Mouse (Mus musculus) liver, embryonic 16.5 days (tissue): ENCODE data around the gene Rab3gap1. TPM values are rescaled to one million over a fixed set of nuclear protein-coding genes. Genes with fewer than 3 reads are reported as not detected.

Experiments
- ATAC-seq: fragments of 200-750 bp; cut with Nextera tagmentation; 2 replicates; pipeline ENCODE4 v1.8.0; 2017; ENCODE audit warnings: low read depth, mild to moderate bottlenecking, moderate number of reproducible peaks, moderate library complexity
- H3K27ac ChIP-seq: fragments of 300-500 bp; sonication (generic); 2 replicates; pipeline ENCODE4 v1.5.1; 2014; ENCODE audit warnings: mild to moderate bottlenecking, low read length
- H3K27me3 ChIP-seq: fragments of 300-500 bp; sonication (generic); 2 replicates; pipeline ENCODE4 v1.6.1; 2014; ENCODE audit warnings: low read depth, low read length, mixed read lengths; ENCODE audit not compliant: control insufficient read depth, insufficient read depth
- H3K36me3 ChIP-seq: fragments of 300-500 bp; sonication (generic); 2 replicates; pipeline ENCODE4 v1.6.1; 2014; ENCODE audit warnings: mild to moderate bottlenecking; ENCODE audit not compliant: control insufficient read depth, insufficient read depth
- H3K4me1 ChIP-seq: fragments of 300-500 bp; sonication (generic); 2 replicates; pipeline ENCODE4 v1.6.1; 2014; ENCODE audit warnings: low read depth, low read length, mixed read lengths; ENCODE audit not compliant: control insufficient read depth
- H3K4me2 ChIP-seq: fragments of 300-500 bp; sonication (generic); 2 replicates; pipeline ENCODE4 v1.6.1; 2014; ENCODE audit warnings: low read depth, low read length, mixed read lengths
- H3K4me3 ChIP-seq: fragments of 300-500 bp; sonication (generic); 2 replicates; pipeline ENCODE4 v1.5.1; 2014; ENCODE audit warnings: low read depth, mild to moderate bottlenecking, low read length
- H3K9ac ChIP-seq: fragments of 300-500 bp; sonication (generic); 2 replicates; pipeline ENCODE4 v1.6.1; 2014; ENCODE audit warnings: low read depth, low read length
- H3K9me3 ChIP-seq: fragments of 300-500 bp; sonication (generic); replicated peaks from 2 replicates; pipeline ENCODE4 v1.6.1; 2016; ENCODE audit warnings: low read length; ENCODE audit not compliant: control insufficient read depth
- WGBS: fragments of 180-500 bp; shearing (Covaris S2); extraction: QIAGEN DNeasy Blood & Tissue Kit; methylation state at CpG from one replicate; pipeline ENCODE4 v1.1.7; 2014; ENCODE audit not compliant: insufficient replicate concordance; 5-methylcytosine and 5-hydroxymethylcytosine counted together
- polyA plus RNA-seq: library from polyadenylated mRNA; unstranded; fragments of >200 nt; fragmentation: Nextera tagmentation; extraction: Ambion mirVana; gene quantifications from 2 replicates; pipeline ENCODE4 v1.2.1, GENCODE M21; 2015

Rab3gap1 gene
- polyA plus RNA-seq, 1 experiment from 2014 or later: 9.3 TPM

- no peak overlapping the region for H3K27ac ChIP-seq
- no peak overlapping the region for H3K4me3 ChIP-seq
- H3K4me1 ChIP-seq: no peaks in the 10 kb centered on the region
- WGBS: 83% methylated on average over 2 of the region's 2 CpGs
- peaks cover 13% of the 10 kb centered on the region for H3K36me3 ChIP-seq
- H3K4me2 ChIP-seq: no peak overlapping the region
- H3K27me3 ChIP-seq: no peaks in the 10 kb centered on the region
- H3K9ac ChIP-seq: no peak overlapping the region
- ATAC-seq: no peak
- no peaks in the 10 kb centered on the region for H3K9me3 ChIP-seq
Observed at GRCm38 (mm10) chr1:127904774-127905385, 36.3 kb downstream of the Rab3gap1 start.

- 78% methylated on average over 4 of the region's 4 CpGs for WGBS
- Histone ChIP-seq H3K4me2 (no peak overlapping the region), H3K27ac (no peak overlapping the region), H3K9ac (no peak overlapping the region), H3K27me3 (no peaks in the 10 kb centered on the region), H3K4me1 (no peaks in the 10 kb centered on the region), H3K36me3 (no peaks in the 10 kb centered on the region; the same call in 1 of the 2 replicates), H3K9me3 (no peaks in the 10 kb centered on the region), H3K4me3 (no peak overlapping the region)
- ATAC-seq: no peak
Observed at GRCm38 (mm10) chr1:127913116-127913515, 44.5 kb downstream of the Rab3gap1 start.

GRCm38 (mm10) chr1:127915316-127915715 is 46.7 kb downstream of the Rab3gap1 start:
- Histone ChIP-seq H3K9ac (no peak overlapping the region), H3K9me3 (no peaks in the 10 kb centered on the region), H3K27ac (no peak overlapping the region), H3K36me3 (no peaks in the 10 kb centered on the region; the same call in 1 of the 2 replicates), H3K4me2 (no peak overlapping the region), H3K4me3 (no peak overlapping the region), H3K4me1 (no peaks in the 10 kb centered on the region), H3K27me3 (no peaks in the 10 kb centered on the region)
- ATAC-seq: no peak
- WGBS: 77% methylated on average over 6 of the region's 6 CpGs

GRCm38 (mm10) chr1:127915802-127916201 is 47.2 kb downstream of the Rab3gap1 start:
- no peak overlapping the region for H3K27ac ChIP-seq
- H3K4me2 ChIP-seq: no peak overlapping the region
- H3K36me3 ChIP-seq: no peaks in the 10 kb centered on the region; the same call in 1 of the 2 replicates
- no peaks in the 10 kb centered on the region for H3K4me1 ChIP-seq
- no peaks in the 10 kb centered on the region for H3K9me3 ChIP-seq
- H3K9ac ChIP-seq: no peak overlapping the region
- H3K4me3 ChIP-seq: no peak overlapping the region
- no peaks in the 10 kb centered on the region for H3K27me3 ChIP-seq
- ATAC-seq: no peak
- 63% methylated on average over 1 of the region's 1 CpGs for WGBS

GRCm38 (mm10) chr1:127933405-127933804 is 64.8 kb downstream of the Rab3gap1 start:
- Histone ChIP-seq H3K36me3 (peaks cover 23% of the 10 kb centered on the region), H3K9ac (no peak overlapping the region), H3K27ac (no peak overlapping the region), H3K9me3 (no peaks in the 10 kb centered on the region), H3K4me1 (no peaks in the 10 kb centered on the region), H3K4me2 (no peak overlapping the region), H3K27me3 (no peaks in the 10 kb centered on the region), H3K4me3 (no peak overlapping the region)
- 60% methylated on average over 2 of the region's 2 CpGs for WGBS
- ATAC-seq: peak; percentile 67

GRCm38 (mm10) chr1:127934322-127934721 is 65.7 kb downstream of the Rab3gap1 start:
- Histone ChIP-seq H3K27ac (no peak overlapping the region), H3K4me3 (no peak overlapping the region), H3K36me3 (peaks cover 32% of the 10 kb centered on the region), H3K4me1 (no peaks in the 10 kb centered on the region), H3K4me2 (no peak overlapping the region), H3K9ac (no peak overlapping the region), H3K9me3 (no peaks in the 10 kb centered on the region), H3K27me3 (no peaks in the 10 kb centered on the region)
- 95% methylated on average over 5 of the region's 5 CpGs for WGBS
- ATAC-seq: no peak

GRCm38 (mm10) chr1:127937277-127937676 is 68.7 kb downstream of the Rab3gap1 start:
- H3K4me1 ChIP-seq: no peaks in the 10 kb centered on the region
- no peak overlapping the region for H3K4me2 ChIP-seq
- no peak overlapping the region for H3K4me3 ChIP-seq
- peaks cover 38% of the 10 kb centered on the region for H3K36me3 ChIP-seq
- no peak for ATAC-seq
- H3K27ac ChIP-seq: no peak overlapping the region
- no peaks in the 10 kb centered on the region for H3K9me3 ChIP-seq
- 76% methylated on average over 8 of the region's 8 CpGs for WGBS
- no peaks in the 10 kb centered on the region for H3K27me3 ChIP-seq
- no peak overlapping the region for H3K9ac ChIP-seq

GRCm38 (mm10) chr1:127942231-127942630 is 73.7 kb downstream of the Rab3gap1 start:
- no peaks in the 10 kb centered on the region for H3K27me3 ChIP-seq
- H3K4me3 ChIP-seq: no peak overlapping the region
- ATAC-seq: no peak
- H3K4me2 ChIP-seq: no peak overlapping the region
- H3K9ac ChIP-seq: no peak overlapping the region
- H3K27ac ChIP-seq: no peak overlapping the region
- WGBS: 82% methylated on average over 10 of the region's 10 CpGs
- H3K9me3 ChIP-seq: no peaks in the 10 kb centered on the region
- peaks cover 36% of the 10 kb centered on the region for H3K36me3 ChIP-seq
- no peaks in the 10 kb centered on the region for H3K4me1 ChIP-seq

GRCm38 (mm10) chr1:127943516-127943915 is 74.9 kb downstream of the Rab3gap1 start:
- no peak overlapping the region for H3K9ac ChIP-seq
- no peak overlapping the region for H3K4me3 ChIP-seq
- peaks cover 26% of the 10 kb centered on the region for H3K36me3 ChIP-seq
- H3K4me1 ChIP-seq: no peaks in the 10 kb centered on the region
- no peak overlapping the region for H3K27ac ChIP-seq
- WGBS: 52% methylated on average over 6 of the region's 6 CpGs
- no peaks in the 10 kb centered on the region for H3K9me3 ChIP-seq
- no peak overlapping the region for H3K4me2 ChIP-seq
- peak; percentile 70 for ATAC-seq
- H3K27me3 ChIP-seq: no peaks in the 10 kb centered on the region
